In the genomic region with DNA sequence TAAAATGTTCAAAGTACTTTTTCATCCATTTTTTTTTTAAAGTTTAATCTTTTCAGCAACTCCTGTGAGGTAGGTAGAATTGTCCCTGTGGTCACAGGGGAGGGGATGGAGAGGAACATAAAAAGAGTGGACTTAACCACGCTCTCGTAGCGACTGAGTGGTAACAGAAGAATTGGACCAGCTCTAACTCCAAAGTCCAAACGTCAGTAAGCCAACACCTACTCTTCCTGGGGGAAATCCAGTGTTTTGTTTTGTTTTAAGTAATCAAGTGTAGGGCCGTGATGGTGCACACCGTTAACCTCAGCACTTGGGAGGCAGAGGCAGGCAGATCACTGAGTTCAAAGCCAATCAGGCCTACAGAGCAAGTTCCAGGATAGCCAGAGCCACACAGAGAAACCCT, we compare ENCODE assay signal across 22 mouse cellular contexts.
"Had no signal": no experiment of that assay in that cellular context is flagged by ENCODE, and none has a peak within 500 bp of the region (broad histone marks: within the 10 kb centered on the region; RNA-seq: fewer than 3 reads in every experiment).

No protein-coding gene starts in this region.

- H3K4me1 ChIP-seq: midbrain, embryonic 15.5 days; neural tube, embryonic 12.5 days; neural tube, embryonic 15.5 days had no signal

- H3K4me3 ChIP-seq: limb, embryonic 12.5 days; limb, embryonic 15.5 days; midbrain, embryonic 15.5 days; neural tube, embryonic 12.5 days; neural tube, embryonic 15.5 days had no signal

- H3K9ac ChIP-seq: hindbrain, embryonic 14.5 days; limb, embryonic 12.5 days; limb, embryonic 15.5 days; midbrain, embryonic 15.5 days; neural tube, embryonic 12.5 days; neural tube, embryonic 15.5 days had no signal

- H3K36me3 ChIP-seq: limb, embryonic 12.5 days; limb, embryonic 15.5 days; midbrain, embryonic 15.5 days; neural tube, embryonic 12.5 days; neural tube, embryonic 15.5 days had no signal

- H3K27ac ChIP-seq: hindbrain, embryonic 14.5 days; hindbrain, postnatal 0 days; limb, embryonic 12.5 days; limb, embryonic 15.5 days; midbrain, embryonic 15.5 days; neural tube, embryonic 12.5 days; neural tube, embryonic 15.5 days; stomach, postnatal 0 days had no signal

- H3K27me3 ChIP-seq: limb, embryonic 15.5 days had no signal

- DNase-seq: kidney, postnatal 14 days; left cerebral cortex, postnatal 4 days; lung, adult 2 months; lung, postnatal 14 days; lung, postnatal 4 days; right cerebral cortex, adult 18-20 months; right cerebral cortex, postnatal 14 days; right cerebral cortex, postnatal 4 days; thymus, adult 2 months; thymus, postnatal 14 days; thymus, postnatal 4 days had no signal

- ATAC-seq: hindbrain, postnatal 0 days; inflammation-experienced regulatory T-cells, adult 6 months; intestine, embryonic 16.5 days; midbrain, embryonic 15.5 days had no signal

- H3K4me2 ChIP-seq: hindbrain, embryonic 14.5 days; limb, embryonic 12.5 days; limb, embryonic 15.5 days; midbrain, embryonic 11.5 days; midbrain, embryonic 15.5 days; neural tube, embryonic 12.5 days; neural tube, embryonic 15.5 days had no signal

- H3K9me3 ChIP-seq: limb, embryonic 12.5 days; limb, embryonic 15.5 days; midbrain, embryonic 15.5 days; neural tube, embryonic 12.5 days; neural tube, embryonic 15.5 days had no signal
